Mouse (Mus musculus): ENCODE results near the gene Dync1h1.

DNA sequence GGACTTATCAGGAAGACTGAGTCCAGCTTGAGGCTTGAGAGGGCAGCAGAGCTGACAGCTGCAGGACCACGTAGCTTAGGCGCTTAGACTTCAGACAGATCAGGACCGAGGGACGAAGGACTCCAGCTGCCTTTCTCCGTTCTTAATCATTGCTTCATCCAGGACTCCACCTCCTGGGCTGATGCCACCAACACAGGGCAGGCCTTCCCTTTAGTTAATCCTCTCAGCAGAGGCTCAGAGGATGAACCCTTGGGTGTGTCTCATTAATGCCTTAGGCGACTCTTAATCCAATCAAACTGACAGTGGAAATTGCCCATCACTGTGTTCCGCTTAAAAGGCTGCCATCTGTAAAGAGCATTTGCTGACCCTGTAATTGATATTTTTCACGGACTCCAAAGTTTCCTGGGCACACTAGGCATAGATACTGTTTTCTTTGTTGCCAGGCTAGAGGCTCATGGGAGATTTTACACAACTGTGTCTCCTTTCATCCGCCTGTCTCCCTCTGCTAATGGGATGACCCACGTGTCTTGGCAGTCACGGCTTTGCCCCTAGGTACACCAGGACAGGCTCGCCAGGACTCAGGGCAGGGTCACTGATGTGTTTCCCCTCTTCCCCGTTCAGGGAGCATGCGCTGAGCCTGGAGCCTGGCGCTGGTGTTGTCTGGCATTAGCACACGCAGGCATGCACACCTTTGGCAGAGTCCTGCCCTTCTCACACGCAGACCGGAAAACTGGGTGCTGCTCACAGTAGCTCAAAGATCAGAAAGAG is 44.2 kb upstream of the Dync1h1 start:
- TF ChIP-seq GATA1 (IDR thresholded peaks at IDR 0.05; ENCODE audit: borderline replicate concordance, low read length) (no peak), FLI1 (IDR thresholded peaks at IDR 0.05; ENCODE audit: low read length) (no peak)

All from megakaryocyte, embryonic 14.5 days (primary cell).